Mouse (Mus musculus) testis, adult 2 months (tissue): Measurements from ENCODE around the gene Lipa. TPM values are rescaled to one million over a fixed set of nuclear protein-coding genes. Genes with fewer than 3 reads are reported as not detected.

Experiments
- H3K27ac ChIP-seq: fragments of 200-500 bp; 2 replicates; pipeline ENCODE4 v1.5.1; 2012; ENCODE audit warnings: low read depth, low read length; ENCODE audit not compliant: control insufficient read depth, insufficient read depth
- H3K27me3 ChIP-seq: fragments of 200-500 bp; 2 replicates; pipeline ENCODE4 v1.6.1; 2012; ENCODE audit warnings: mild to moderate bottlenecking, low read length, moderate library complexity; ENCODE audit not compliant: control insufficient read depth, insufficient read depth
- H3K36me3 ChIP-seq: fragments of 200-500 bp; 2 replicates; pipeline ENCODE4 v1.6.1; 2012; ENCODE audit warnings: mild to moderate bottlenecking, low read length; ENCODE audit not compliant: control insufficient read depth, insufficient read depth
- H3K4me1 ChIP-seq: fragments of 200-500 bp; 2 replicates; pipeline ENCODE4 v1.6.1; 2012; ENCODE audit warnings: low read length; ENCODE audit not compliant: control insufficient read depth, insufficient read depth
- H3K4me3 ChIP-seq: fragments of 200-500 bp; 2 replicates; pipeline ENCODE4 v1.5.1; 2012; ENCODE audit warnings: low read depth, mild to moderate bottlenecking, low read length, moderate library complexity, mixed read lengths; ENCODE audit not compliant: control insufficient read depth
- CTCF ChIP-seq: fragments of 200-500 bp; IDR thresholded peaks from 2 replicates; pipeline ENCODE4 v1.5.1; 2012; ENCODE audit warnings: low read depth, mild to moderate bottlenecking, inconsistent platforms, low read length, moderate library complexity; ENCODE audit not compliant: control insufficient read depth, insufficient read depth, insufficient replicate concordance
- POLR2A ChIP-seq: fragments of 200-500 bp; IDR thresholded peaks from 2 replicates; pipeline ENCODE4 v1.6.1; 2012; ENCODE audit warnings: low read depth, mild to moderate bottlenecking, inconsistent platforms, low read length, moderate library complexity; ENCODE audit not compliant: control insufficient read depth
- polyA plus RNA-seq: library from polyadenylated mRNA; depleted of rRNA; stranded (reverse); fragments of >200 nt; gene quantifications from 2 replicates; pipeline ENCODE4 v1.2.3, GENCODE M21; 2012

The Lipa gene
- polyA plus RNA-seq, 1 experiment, result 3.8 TPM

GRCm38 (mm10) chr19:34483547-34483946 is 43.7 kb downstream of the Lipa start:
- Histone ChIP-seq H3K27ac (no peak overlapping the region), H3K27me3 (no peaks in the 10 kb centered on the region), H3K36me3 (no peaks in the 10 kb centered on the region), H3K4me1 (no peaks in the 10 kb centered on the region), H3K4me3 (no peak overlapping the region)
- TF ChIP-seq CTCF (no peak), POLR2A (no peak)

- Histone ChIP-seq H3K4me1 (peaks cover 2% of the 10 kb centered on the region), H3K36me3 (no peaks in the 10 kb centered on the region), H3K27me3 (no peaks in the 10 kb centered on the region), H3K4me3 (peak within 1 kb of the TSS; percentile 14), H3K27ac (no peak within 1 kb of the TSS)
- TF ChIP-seq CTCF, result no peak
- TF ChIP-seq POLR2A, result no peak
Measured at GRCm38 (mm10) chr19:34474991-34475971, 52.0 kb downstream of the Lipa start, which contains the start of gene Ch25h. Gene Ch25h, minus strand, starts transcription at chr19:34475164.

GRCm38 (mm10) chr19:34474228-34474990 is 52.9 kb downstream of the Lipa start:
- H3K4me3 ChIP-seq, result peak overlapping the region; percentile 1

DNA sequence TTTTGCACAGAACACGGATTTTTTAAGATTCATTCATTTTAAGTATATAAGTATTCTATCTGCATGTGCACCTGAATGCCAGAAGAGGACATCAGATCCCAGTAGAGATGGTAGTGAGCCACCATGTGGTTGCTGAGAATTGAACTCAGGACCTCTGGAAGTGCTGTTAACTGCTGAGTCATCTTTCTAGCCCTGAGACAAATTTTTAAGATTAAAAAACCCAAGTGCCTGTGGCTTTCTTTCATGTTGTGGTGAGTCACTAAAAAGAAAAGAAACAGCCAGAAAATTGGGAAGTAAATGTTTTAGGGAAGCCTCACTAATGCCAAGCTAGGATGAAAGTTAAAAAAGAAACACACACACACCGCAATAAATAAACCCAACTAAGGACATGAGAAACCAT is 55.6 kb downstream of the Lipa start:
- H3K4me1 ChIP-seq, result peaks cover 2% of the 10 kb centered on the region
- no peaks in the 10 kb centered on the region for H3K36me3 ChIP-seq
- no peak overlapping the region for H3K4me3 ChIP-seq
- no peak overlapping the region for H3K27ac ChIP-seq
- no peak for TF ChIP-seq POLR2A
- no peak for TF ChIP-seq CTCF
- no peaks in the 10 kb centered on the region for H3K27me3 ChIP-seq

More at GRCm38 (mm10) chr19:34474228-34474990, 52.9 kb downstream of the Lipa start:
- Histone ChIP-seq H3K4me1 (peaks cover 2% of the 10 kb centered on the region), H3K36me3 (no peaks in the 10 kb centered on the region), H3K27me3 (no peaks in the 10 kb centered on the region), H3K27ac (no peak overlapping the region)
- no peak for TF ChIP-seq CTCF
- no peak for TF ChIP-seq POLR2A

GRCm38 (mm10) chr19:34468794-34469193 is 58.5 kb downstream of the Lipa start:
- TF ChIP-seq POLR2A (no peak), CTCF (no peak)
- H3K27me3 ChIP-seq, result no peaks in the 10 kb centered on the region

GRCm38 (mm10) chr19:34468216-34468615 is 59.1 kb downstream of the Lipa start:
- Histone ChIP-seq H3K27me3 (no peaks in the 10 kb centered on the region), H3K36me3 (no peaks in the 10 kb centered on the region), H3K27ac (no peak overlapping the region), H3K4me1 (no peaks in the 10 kb centered on the region), H3K4me3 (no peak overlapping the region)
- no peak for TF ChIP-seq POLR2A
- TF ChIP-seq CTCF, result no peak

More at GRCm38 (mm10) chr19:34468794-34469193, 58.5 kb downstream of the Lipa start:
- Histone ChIP-seq H3K27ac (no peak overlapping the region), H3K36me3 (no peaks in the 10 kb centered on the region), H3K4me3 (no peak overlapping the region), H3K4me1 (no peaks in the 10 kb centered on the region)

- Histone ChIP-seq H3K27me3 (no peaks in the 10 kb centered on the region), H3K4me3 (no peak overlapping the region), H3K4me1 (no peaks in the 10 kb centered on the region), H3K36me3 (no peaks in the 10 kb centered on the region), H3K27ac (no peak overlapping the region)
- TF ChIP-seq CTCF, result no peak
- TF ChIP-seq POLR2A, result no peak
Measured at GRCm38 (mm10) chr19:34464453-34464852, 62.8 kb downstream of the Lipa start.
